Mouse (Mus musculus) MEL (cell line): ENCODE measurements at regions not wholly inside any gene's neighbourhood (a gene's known extent, or its start where the extent isn't known, plus 50 kb on each side); places are given as distances from the start of the nearest gene placed in this dataset.

Experiments used
- DNase-seq: peaks from one replicate; pipeline ENCODE4 v3.0.0; 2011; ENCODE audit warnings: low read depth, low spot score
- H3K27ac ChIP-seq: 2 replicates; pipeline ENCODE4 v1.5.1; 2012; ENCODE audit warnings: low read depth, mild to moderate bottlenecking, control low read depth, low read length, moderate library complexity; ENCODE audit not compliant: control insufficient read depth
- H3K27me3 ChIP-seq, 2 experiments: fragments of 150-350 bp in 1 of 2; sonication (generic) in 1 of 2; 2 replicates each; pipeline ENCODE4 v1.6.1; 2012; ENCODE audit warnings: low read length in 2 of 2, mild to moderate bottlenecking in 2 of 2, improper control_type of control experiment in 1 of 2, moderate library complexity in 1 of 2; ENCODE audit not compliant: insufficient read depth in 2 of 2, control insufficient read depth in 1 of 2
- H3K36me3 ChIP-seq, 2 experiments: 2 replicates each; pipeline ENCODE4 v1.6.1; 2012 to 2014; ENCODE audit warnings: low read length in 2 of 2, improper control_type of control experiment in 1 of 2, inconsistent platforms in 1 of 2, mild to moderate bottlenecking in 1 of 2; ENCODE audit not compliant: insufficient read depth in 2 of 2, control insufficient read depth in 1 of 2
- H3K4me1 ChIP-seq, 2 experiments: fragments of 150-350 bp in 1 of 2; sonication (generic) in 1 of 2; 2 replicates each; pipeline ENCODE4 v1.6.1; 2012; ENCODE audit warnings: low read length in 2 of 2, improper control_type of control experiment in 1 of 2, mild to moderate bottlenecking in 1 of 2; ENCODE audit not compliant: insufficient read depth in 2 of 2, control insufficient read depth in 1 of 2
- H3K4me3 ChIP-seq, 2 experiments: fragments of 150-350 bp in 1 of 2; sonication (generic) in 1 of 2; 2 replicates each; pipeline ENCODE4 v1.5.1; 2012; ENCODE audit warnings: low read depth in 2 of 2, low read length in 2 of 2, mild to moderate bottlenecking in 2 of 2, moderate library complexity in 2 of 2, control low read depth in 1 of 2, improper control_type of control experiment in 1 of 2; ENCODE audit not compliant: control insufficient read depth in 1 of 2, insufficient read depth in 1 of 2
- H3K79me2 ChIP-seq: 2 replicates; pipeline ENCODE4 v1.6.1; 2012; ENCODE audit warnings: mild to moderate bottlenecking, low read length, moderate library complexity; ENCODE audit not compliant: control insufficient read depth, poor library complexity, insufficient read depth
- H3K9ac ChIP-seq: 2 replicates; pipeline ENCODE4 v1.6.1; 2012; ENCODE audit warnings: low read depth, mild to moderate bottlenecking, control low read depth, low read length, moderate library complexity; ENCODE audit not compliant: control insufficient read depth, poor library complexity, severe bottlenecking
- H3K9me3 ChIP-seq: fragments of 150-350 bp; sonication (generic); replicated peaks from 2 replicates; pipeline ENCODE4 v1.6.1; 2012; ENCODE audit warnings: mild to moderate bottlenecking, low read length, improper control_type of control experiment, moderate library complexity; ENCODE audit not compliant: insufficient read depth
- CHD1 ChIP-seq: IDR thresholded peaks from 2 replicates; pipeline ENCODE4 v1.6.1; 2012; ENCODE audit warnings: low read depth, mild to moderate bottlenecking, inconsistent platforms, low read length, improper control_type of control experiment
- E2F4 ChIP-seq: IDR thresholded peaks from 2 replicates; pipeline ENCODE4 v1.6.1; 2011; ENCODE audit warnings: low read depth, low read length, improper control_type of control experiment, borderline replicate concordance
- ELF1 ChIP-seq: IDR thresholded peaks from 2 replicates; pipeline ENCODE4 v1.6.1; 2014; ENCODE audit warnings: low read depth, mild to moderate bottlenecking, inconsistent platforms, low read length, improper control_type of control experiment, moderate library complexity
- GABPA ChIP-seq: IDR thresholded peaks from 2 replicates; pipeline ENCODE4 v1.6.1; 2012; ENCODE audit warnings: low read depth, mild to moderate bottlenecking, inconsistent platforms, low read length, improper control_type of control experiment, moderate library complexity
- HCFC1 ChIP-seq: IDR thresholded peaks from 2 replicates; pipeline ENCODE4 v1.6.1; 2012; ENCODE audit warnings: low read depth, mild to moderate bottlenecking, inconsistent platforms, low read length, improper control_type of control experiment, moderate library complexity
- JUND ChIP-seq: IDR thresholded peaks from 2 replicates; pipeline ENCODE4 v1.6.1; 2011; ENCODE audit warnings: low read depth, mild to moderate bottlenecking, improper control_type of control experiment, low read length
- KAT2A ChIP-seq: conservative IDR thresholded peaks from 2 replicates; pipeline ENCODE4 v1.6.1; 2012; ENCODE audit warnings: low read depth, low read length, improper control_type of control experiment, inconsistent platforms
- MAX ChIP-seq: IDR thresholded peaks from 2 replicates; pipeline ENCODE4 v1.6.1; 2011; ENCODE audit warnings: low read length, improper control_type of control experiment
- MAZ ChIP-seq: IDR thresholded peaks from 2 replicates; pipeline ENCODE4 v1.6.1; 2012; ENCODE audit warnings: low read depth, mild to moderate bottlenecking, inconsistent platforms, low read length, improper control_type of control experiment
- MEF2A ChIP-seq: IDR thresholded peaks from 2 replicates; pipeline ENCODE4 v1.6.1; 2014; ENCODE audit warnings: low read depth, mild to moderate bottlenecking, inconsistent platforms, low read length, improper control_type of control experiment; ENCODE audit not compliant: poor library complexity, insufficient replicate concordance, severe bottlenecking; ENCODE audit errors: extremely low read depth
- MYB ChIP-seq: IDR thresholded peaks from 2 replicates; pipeline ENCODE4 v1.6.1; 2011; ENCODE audit warnings: mild to moderate bottlenecking, low read depth, low read length, improper control_type of control experiment
- MYC ChIP-seq: IDR thresholded peaks from 2 replicates; pipeline ENCODE4 v1.6.1; 2011; ENCODE audit warnings: low read depth, mild to moderate bottlenecking, low read length, improper control_type of control experiment, moderate library complexity
- NELFE ChIP-seq: IDR thresholded peaks from 2 replicates; pipeline ENCODE4 v1.6.1; 2011; ENCODE audit warnings: low read depth, low read length, improper control_type of control experiment
- NRF1 ChIP-seq: IDR thresholded peaks from 2 replicates; pipeline ENCODE4 v1.6.1; 2014; ENCODE audit warnings: low read depth, mild to moderate bottlenecking, inconsistent platforms, low read length, improper control_type of control experiment, moderate library complexity; ENCODE audit not compliant: poor library complexity, insufficient read depth, severe bottlenecking
- POLR2A ChIP-seq, 2 experiments: IDR thresholded peaks; 2 replicates each; pipeline ENCODE4 v1.6.1; 2011 to 2012; ENCODE audit warnings: low read length in 2 of 2, mild to moderate bottlenecking in 2 of 2, control low read depth in 1 of 2, improper control_type of control experiment in 1 of 2, low read depth in 1 of 2, moderate library complexity in 1 of 2; ENCODE audit not compliant: control insufficient read depth in 1 of 2, insufficient read depth in 1 of 2, poor library complexity in 1 of 2
- POLR2AphosphoS2 ChIP-seq: IDR thresholded peaks from 2 replicates; pipeline ENCODE4 v1.6.1; 2011; ENCODE audit warnings: low read length, improper control_type of control experiment
- POLR2AphosphoS5 ChIP-seq: IDR thresholded peaks from 2 replicates; pipeline ENCODE4 v1.6.1; 2012; ENCODE audit warnings: low read depth, borderline replicate concordance, mild to moderate bottlenecking, inconsistent platforms, low read length, moderate library complexity, mixed read lengths
- RCOR1 ChIP-seq: IDR thresholded peaks from 2 replicates; pipeline ENCODE4 v1.6.1; 2012; ENCODE audit warnings: low read depth, mild to moderate bottlenecking, inconsistent platforms, low read length, improper control_type of control experiment
- SIN3A ChIP-seq: IDR thresholded peaks from 2 replicates; pipeline ENCODE4 v1.6.1; 2012; ENCODE audit warnings: low read length, improper control_type of control experiment, inconsistent platforms
- TAL1 ChIP-seq: IDR thresholded peaks from 2 replicates; pipeline ENCODE4 v1.6.1; 2012; ENCODE audit warnings: mild to moderate bottlenecking, inconsistent platforms, low read length, moderate library complexity, mixed read lengths
- TBP ChIP-seq: IDR thresholded peaks from 2 replicates; pipeline ENCODE4 v1.8.0; 2011; ENCODE audit warnings: low read depth, low read length, improper control_type of control experiment
- TCF12 ChIP-seq: IDR thresholded peaks from 2 replicates; pipeline ENCODE4 v1.6.1; 2014; ENCODE audit warnings: low read depth, mild to moderate bottlenecking, inconsistent platforms, low read length, improper control_type of control experiment, moderate library complexity
- UBTF ChIP-seq: IDR thresholded peaks from 2 replicates; pipeline ENCODE4 v1.6.1; 2012; ENCODE audit warnings: low read depth, mild to moderate bottlenecking, inconsistent platforms, low read length, improper control_type of control experiment, moderate library complexity, borderline replicate concordance; ENCODE audit not compliant: insufficient read depth
- USF2 ChIP-seq, 2 experiments: IDR thresholded peaks; 2 replicates each; pipeline ENCODE4 v1.6.1; 2011 to 2012; ENCODE audit warnings: improper control_type of control experiment in 2 of 2, low read length in 2 of 2, borderline replicate concordance in 1 of 2, inconsistent platforms in 1 of 2, low read depth in 1 of 2, mild to moderate bottlenecking in 1 of 2; ENCODE audit not compliant: insufficient read depth in 1 of 2
- ZC3H11A ChIP-seq: IDR thresholded peaks from 2 replicates; pipeline ENCODE4 v1.6.1; 2012; ENCODE audit warnings: low read depth, mild to moderate bottlenecking, inconsistent platforms, low read length, improper control_type of control experiment
- ZKSCAN1 ChIP-seq: IDR thresholded peaks from 2 replicates; pipeline ENCODE4 v1.6.1; 2012; ENCODE audit warnings: low read depth, mild to moderate bottlenecking, inconsistent platforms, low read length, improper control_type of control experiment, moderate library complexity
- ZNF384 ChIP-seq: IDR thresholded peaks from 2 replicates; pipeline ENCODE4 v1.6.1; 2012; ENCODE audit warnings: low read depth, mild to moderate bottlenecking, inconsistent platforms, low read length, improper control_type of control experiment

- Histone ChIP-seq H3K27me3 (no peaks in the 10 kb centered on the region), H3K27ac (no peak overlapping the region), H3K4me3 (no peak overlapping the region), H3K79me2 (no peaks in the 10 kb centered on the region), H3K9ac (no peak overlapping the region), H3K4me1 (no peaks in the 10 kb centered on the region), H3K36me3 (no peaks in the 10 kb centered on the region), H3K9me3 (no peaks in the 10 kb centered on the region)
- TF ChIP-seq TCF12, result no peak
- TF ChIP-seq JUND, result no peak
- no peak for TF ChIP-seq POLR2AphosphoS5
- no peak for TF ChIP-seq NELFE
- TF ChIP-seq MAZ, result no peak
- TF ChIP-seq CHD1, result no peak
- no peak for TF ChIP-seq POLR2AphosphoS2
- no peak for TF ChIP-seq HCFC1
- no peak for TF ChIP-seq MEF2A
- TF ChIP-seq GABPA, result no peak
- no peak for TF ChIP-seq NRF1
- TF ChIP-seq MAX, result no peak
- no peak for TF ChIP-seq USF2 (IDR thresholded peaks at IDR 0.05; ENCODE audit: borderline replicate concordance in 1 of 2, insufficient read depth in 1 of 2, low read depth in 1 of 2, low read length in 2 of 2)
- TF ChIP-seq POLR2A (IDR thresholded peaks at IDR 0.05; ENCODE audit: control insufficient read depth in 1 of 2, insufficient read depth in 1 of 2, low read depth in 1 of 2, low read length in 2 of 2, poor library complexity in 1 of 2), result no peak
- TF ChIP-seq TBP, result no peak
- no peak for TF ChIP-seq TAL1
- TF ChIP-seq MYB, result no peak
- DNase-seq, result no peak
Observed at GRCm38 (mm10) chr16:24042216-24042615, 53.6 kb upstream of the Bcl6 start.

GRCm38 (mm10) chr16:24041403-24041802 is 52.8 kb upstream of the Bcl6 start:
- Histone ChIP-seq H3K9ac (no peak overlapping the region), H3K27ac (no peak overlapping the region), H3K27me3 (no peaks in the 10 kb centered on the region), H3K36me3 (no peaks in the 10 kb centered on the region), H3K4me1 (no peaks in the 10 kb centered on the region), H3K9me3 (no peaks in the 10 kb centered on the region), H3K79me2 (no peaks in the 10 kb centered on the region), H3K4me3 (no peak overlapping the region)
- DNase-seq, result no peak
- no peak for TF ChIP-seq ZC3H11A
- TF ChIP-seq MYC, result no peak
- TF ChIP-seq ZNF384, result no peak
- TF ChIP-seq NRF1, result no peak
- TF ChIP-seq ELF1, result no peak
- TF ChIP-seq E2F4, result no peak
- TF ChIP-seq MEF2A, result no peak
- TF ChIP-seq MAZ, result no peak
- no peak for TF ChIP-seq USF2 (IDR thresholded peaks at IDR 0.05; ENCODE audit: borderline replicate concordance in 1 of 2, insufficient read depth in 1 of 2, low read depth in 1 of 2, low read length in 2 of 2)
- TF ChIP-seq UBTF, result no peak
- TF ChIP-seq GABPA, result no peak
- no peak for TF ChIP-seq TAL1
- no peak for TF ChIP-seq KAT2A
- no peak for TF ChIP-seq ZKSCAN1
- TF ChIP-seq TCF12, result no peak
- TF ChIP-seq RCOR1, result no peak
- no peak for TF ChIP-seq SIN3A
- TF ChIP-seq POLR2AphosphoS5, result no peak
- no peak for TF ChIP-seq JUND
